Comparison of ENCODE assay signal across 19 mouse cellular contexts in genomic region chr12:81775641-81776040, GRCm38 (mm10). TPM values are rescaled to one million over a fixed set of nuclear protein-coding genes. Genes with fewer than 3 reads are reported as not detected.
A peak's percentile ranks its signal among the peaks of the same experiment; 100 is the strongest.
DNase-seq lines count a peak whose midpoint lies in the region; ATAC-seq and TF ChIP-seq lines count a peak whose summit lies in the region.
"Had no signal": no experiment of that assay in that cellular context is flagged by ENCODE, and none has a peak within 500 bp of the region (broad histone marks: within the 10 kb centered on the region; RNA-seq: fewer than 3 reads in every experiment).

No protein-coding gene starts in this region.

- peaks cover 4% of the 10 kb centered on the region; the same call in 1 of the 2 replicates for H3K4me1 ChIP-seq in midbrain, embryonic 11.5 days (ENCODE audit: control insufficient read depth, insufficient read depth, low read length)
- H3K4me1 ChIP-seq in midbrain, embryonic 15.5 days: peaks cover 20% of the 10 kb centered on the region
- H3K4me1 ChIP-seq: embryonic facial prominence, embryonic 12.5 days had no signal

- H3K79me2 ChIP-seq in macrophage (ENCODE audit: inconsistent target): peaks cover 6% of the 10 kb centered on the region; the same call in 1 of the 2 replicates

- H3K4me3 ChIP-seq in layer of hippocampus, adult 2 months: no peak overlapping the region
- H3K4me3 ChIP-seq in midbrain, embryonic 11.5 days (ENCODE audit: low read depth, low read length): no peak overlapping the region
- no peak overlapping the region for H3K4me3 ChIP-seq in midbrain, embryonic 15.5 days
- no peak overlapping the region for H3K4me3 ChIP-seq in macrophage (ENCODE audit: inconsistent target)
- H3K4me3 ChIP-seq: embryonic facial prominence, embryonic 12.5 days; heart, adult 2 months; heart, embryonic 15.5 days; hindbrain, embryonic 13.5 days had no signal

- H3K9ac ChIP-seq in midbrain, embryonic 11.5 days (ENCODE audit: low read length): no peak overlapping the region
- H3K9ac ChIP-seq in midbrain, embryonic 15.5 days: no peak overlapping the region
- H3K9ac ChIP-seq: embryonic facial prominence, embryonic 12.5 days; heart, embryonic 15.5 days; hindbrain, embryonic 13.5 days had no signal

- H3K4me2 ChIP-seq in midbrain, embryonic 11.5 days: no peak overlapping the region
- H3K4me2 ChIP-seq in midbrain, embryonic 15.5 days: no peak overlapping the region
- H3K4me2 ChIP-seq: embryonic facial prominence, embryonic 12.5 days; heart, embryonic 11.5 days; heart, embryonic 15.5 days; hindbrain, embryonic 13.5 days had no signal

- no peak for DNase-seq in layer of hippocampus, adult 2 months (ENCODE audit: low spot score in 2 of 2)
- DNase-seq in layer of hippocampus, adult 9-11 months: no peak
- peak; percentile 17 for DNase-seq in midbrain, embryonic 11.5 days (ENCODE audit: low spot score, missing footprints)
- DNase-seq in right cerebral cortex, postnatal 25 days: peak; percentile 54
- DNase-seq in urinary bladder, postnatal 14 days (ENCODE audit: low spot score): no peak
- DNase-seq: adrenal gland, adult 8-10 months; cerebellum, adult 11-12 months; cerebellum, adult 9-10 months; cerebellum, postnatal 25 days; gastrocnemius, postnatal 36 days; heart, adult 2 months had no signal

- peaks cover 12% of the 10 kb centered on the region; the same call in 1 of the 2 replicates for H3K27me3 ChIP-seq in midbrain, embryonic 11.5 days (ENCODE audit: control insufficient read depth, insufficient read depth, low read length)
- no peaks in the 10 kb centered on the region for H3K27me3 ChIP-seq in midbrain, embryonic 15.5 days (replicated peaks)

- TF ChIP-seq CTCF in layer of hippocampus, adult 2 months (conservative IDR thresholded peaks at IDR 0.05): no peak

- peak overlapping the region; percentile 3; the same call in 1 of the 2 replicates for H3K27ac ChIP-seq in layer of hippocampus, adult 2 months
- H3K27ac ChIP-seq in midbrain, embryonic 11.5 days (ENCODE audit: low read depth, low read length): no peak overlapping the region
- no peak overlapping the region for H3K27ac ChIP-seq in midbrain, embryonic 15.5 days
- H3K27ac ChIP-seq in macrophage: peak overlapping the region; percentile 25
- H3K27ac ChIP-seq: embryonic facial prominence, embryonic 12.5 days; heart, adult 2 months; heart, embryonic 15.5 days; hindbrain, embryonic 13.5 days; hindbrain, postnatal 0 days had no signal

- no peak for ATAC-seq in midbrain, embryonic 11.5 days (ENCODE audit: low FRiP score)
- ATAC-seq in midbrain, embryonic 15.5 days (replicated peaks): no peak
- ATAC-seq: forebrain, embryonic 16.5 days; hindbrain, postnatal 0 days had no signal

- no peaks in the 10 kb centered on the region for H3K36me3 ChIP-seq in midbrain, embryonic 11.5 days (ENCODE audit: control insufficient read depth, insufficient read depth, low read length)
- peaks cover 8% of the 10 kb centered on the region; the same call in 1 of the 2 replicates for H3K36me3 ChIP-seq in midbrain, embryonic 15.5 days (replicated peaks)
- H3K36me3 ChIP-seq in macrophage (ENCODE audit: inconsistent target): no peaks in the 10 kb centered on the region
- H3K36me3 ChIP-seq: embryonic facial prominence, embryonic 12.5 days; heart, embryonic 15.5 days had no signal

- no peaks in the 10 kb centered on the region for H3K9me3 ChIP-seq in midbrain, embryonic 11.5 days (ENCODE audit: control insufficient read depth, low read length)
- no peaks in the 10 kb centered on the region for H3K9me3 ChIP-seq in midbrain, embryonic 15.5 days
- H3K9me3 ChIP-seq: embryonic facial prominence, embryonic 12.5 days; heart, embryonic 15.5 days; hindbrain, embryonic 13.5 days had no signal

- 89% methylated on average over 2 of the region's 2 CpGs for WGBS in midbrain, embryonic 11.5 days
- WGBS in midbrain, embryonic 15.5 days: 86% methylated on average over 2 of the region's 2 CpGs
- WGBS in macrophage (ENCODE audit: missing documents): 63% methylated on average over 2 of the region's 2 CpGs

RNA-seq across cellular contexts. Expression of gene Map3k9, which starts 5.3 kb away (rescaled TPM):
- 10 to 100 TPM; 32.0 TPM for total RNA-seq in layer of hippocampus, adult 2 months (2021)
- 1.9 and 2.2 TPM in 2 replicates for polyA plus RNA-seq in midbrain, embryonic 11.5 days (2014; fragmentation: Nextera tagmentation; extraction: Ambion mirVana)
- polyA plus RNA-seq in midbrain, embryonic 15.5 days (2015; fragmentation: Nextera tagmentation; extraction: Ambion mirVana): 12.0 and 14.6 TPM in 2 replicates
- total RNA-seq in macrophage (2018; cell fraction: chromatin; rRNA removed): 10 to 100 TPM in 2 of 26 experiments, 1 to 10 TPM in 17, under 1 TPM in 7; 0.41 to 11.4 (median 4.2) TPM
- total RNA-seq in macrophage (2018; cell fraction: cytosol; rRNA removed): 1 to 10 TPM; 1.3 to 4.3 (median 2.6) TPM
- total RNA-seq in macrophage (2018; cell fraction: nucleus; rRNA removed): 10 to 100 TPM in 1 of 26 experiments, 1 to 10 TPM in 25; 1.2 to 11.2 (median 3.7) TPM
- polyA plus RNA-seq in macrophage (2018): 2.1 to 3.5 TPM (median 2.4 TPM) in 3 replicates

Comparison
In these comparisons a context has a peak if more than half of its experiments do, and no peak if none do; other contexts are left out.
1. DNase-seq: peak in midbrain, embryonic 11.5 days (single experiment) and right cerebral cortex, postnatal 25 days (single experiment); none in layer of hippocampus, adult 2 months (0 of 2), layer of hippocampus, adult 9-11 months (single experiment) and urinary bladder, postnatal 14 days (single experiment).
2. H3K27ac ChIP-seq: peak in layer of hippocampus, adult 2 months (single experiment) and macrophage (single experiment); none in midbrain, embryonic 11.5 days (single experiment) and midbrain, embryonic 15.5 days (single experiment).